Mouse (Mus musculus): ENCODE results near the gene Ctcf. TPM values are rescaled to one million over a fixed set of nuclear protein-coding genes. Genes with fewer than 3 reads are reported as not detected.
A peak's percentile ranks its signal among the peaks of the same experiment; 100 is the strongest.

The Ctcf gene
- total RNA-seq, 2 experiments from 2014 or later, result 43.7 to 46.7 TPM

DNA sequence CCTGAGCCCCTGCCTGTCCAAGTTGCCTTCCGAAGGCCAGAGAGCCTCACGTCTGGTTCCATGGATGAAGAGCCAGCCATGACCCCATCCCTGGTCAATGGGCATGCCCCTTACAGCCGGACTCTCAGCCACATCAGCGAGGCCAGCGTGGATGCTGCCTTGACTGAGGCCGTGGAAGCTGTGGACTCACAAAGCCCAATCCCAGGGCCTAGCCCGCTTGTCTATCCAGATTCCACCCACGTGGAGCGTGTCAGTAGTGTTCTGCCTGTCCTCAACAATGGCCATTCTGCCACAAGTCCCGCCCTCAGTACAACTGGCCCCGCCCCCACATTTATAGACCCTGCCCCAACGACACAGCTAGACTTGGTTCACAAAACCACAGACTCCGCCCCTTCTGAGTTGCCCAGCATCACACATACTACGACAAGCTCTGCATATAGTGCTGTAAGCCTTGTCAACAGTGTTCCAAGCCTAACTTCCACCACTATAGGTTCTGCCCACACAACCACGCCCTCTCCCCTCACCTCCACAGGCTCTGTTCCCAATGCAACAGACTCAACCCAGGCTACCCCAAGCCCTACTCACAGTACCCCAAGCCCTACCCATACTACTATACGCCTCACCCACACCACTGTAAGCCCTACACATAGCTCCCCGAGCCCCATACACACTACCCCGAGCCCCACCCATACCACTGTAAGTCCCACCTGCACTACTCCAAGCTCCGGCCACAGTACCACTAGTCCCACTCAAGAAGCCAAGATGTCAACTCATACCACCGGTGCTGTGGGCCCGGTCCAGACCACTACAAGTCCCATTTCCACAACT lies 18.7 kb upstream of the Ctcf start:
- no peak for DNase-seq

DNA sequence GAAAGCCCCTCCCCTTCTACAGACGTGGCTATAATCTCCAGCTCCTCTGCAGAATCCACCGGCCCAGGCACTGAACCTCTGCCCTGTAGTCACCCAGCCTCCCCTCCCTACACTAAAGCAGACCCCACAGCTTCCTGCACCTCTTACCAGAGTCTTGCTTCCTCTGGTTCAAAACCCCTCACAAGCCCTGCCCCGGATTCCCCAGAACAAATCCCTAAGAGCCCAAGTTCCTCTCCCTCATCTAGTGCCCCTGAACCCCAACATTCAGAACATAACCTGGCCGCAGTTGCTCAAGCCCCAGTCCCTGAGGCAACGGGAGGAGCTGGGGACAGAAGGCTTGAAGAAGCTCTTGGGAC lies 18.1 kb upstream of the Ctcf start:
- no peak for DNase-seq

DNA sequence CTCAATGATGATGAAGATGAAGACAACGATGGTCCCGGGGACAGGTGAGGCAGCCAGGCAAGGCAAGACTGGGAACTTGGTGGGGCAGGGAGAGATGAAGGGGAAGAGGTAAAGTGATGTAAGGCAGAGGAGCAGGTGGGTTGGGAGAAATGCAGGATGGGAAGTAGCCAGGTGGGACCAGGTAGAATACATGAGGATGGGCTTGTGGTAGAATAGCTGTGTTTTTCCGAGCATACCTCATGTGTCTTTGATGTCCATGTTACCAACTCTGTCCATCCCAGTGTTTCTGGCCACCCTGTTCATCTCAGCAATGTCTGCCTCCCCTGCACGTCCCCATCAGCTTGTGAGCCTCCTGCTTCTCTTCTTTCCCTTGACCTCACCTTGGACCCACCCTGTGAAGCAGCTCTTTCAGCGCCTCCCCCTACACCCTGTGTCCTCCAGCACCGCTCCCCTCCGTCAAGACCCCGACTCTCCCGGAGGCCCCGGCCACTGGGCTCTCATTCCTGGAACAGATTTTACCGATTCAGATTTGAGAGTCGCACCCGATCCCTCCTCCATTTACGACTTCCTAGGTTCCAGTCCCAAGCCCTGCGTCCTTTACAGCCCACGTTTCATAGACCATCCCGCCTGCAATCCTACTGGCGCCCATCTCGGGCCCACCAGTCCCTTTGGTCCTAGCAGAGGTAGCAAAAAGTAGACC lies 17.3 kb upstream of the Ctcf start:
- no peak for DNase-seq

DNA sequence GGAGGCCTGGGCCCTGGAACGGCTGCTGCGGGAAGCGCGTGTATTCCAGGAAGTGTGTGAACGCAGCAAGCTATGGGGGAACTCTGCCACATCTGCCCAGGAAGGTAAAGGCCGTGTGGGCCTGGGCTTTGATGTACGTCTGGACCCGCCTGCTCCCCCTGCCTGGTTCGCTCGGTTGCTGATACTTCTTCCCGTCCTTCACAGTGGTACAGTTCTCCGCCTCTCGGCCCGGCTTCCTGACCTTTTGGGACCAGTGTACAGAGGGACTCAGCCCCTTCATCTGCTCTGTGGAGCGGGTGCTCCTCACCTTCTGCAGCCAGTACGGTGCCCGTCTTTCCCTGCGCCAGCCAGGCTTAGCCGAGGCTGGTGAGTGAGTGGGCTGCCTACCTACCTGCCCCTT lies 16.2 kb upstream of the Ctcf start:
- DNase-seq, result no peak

DNA sequence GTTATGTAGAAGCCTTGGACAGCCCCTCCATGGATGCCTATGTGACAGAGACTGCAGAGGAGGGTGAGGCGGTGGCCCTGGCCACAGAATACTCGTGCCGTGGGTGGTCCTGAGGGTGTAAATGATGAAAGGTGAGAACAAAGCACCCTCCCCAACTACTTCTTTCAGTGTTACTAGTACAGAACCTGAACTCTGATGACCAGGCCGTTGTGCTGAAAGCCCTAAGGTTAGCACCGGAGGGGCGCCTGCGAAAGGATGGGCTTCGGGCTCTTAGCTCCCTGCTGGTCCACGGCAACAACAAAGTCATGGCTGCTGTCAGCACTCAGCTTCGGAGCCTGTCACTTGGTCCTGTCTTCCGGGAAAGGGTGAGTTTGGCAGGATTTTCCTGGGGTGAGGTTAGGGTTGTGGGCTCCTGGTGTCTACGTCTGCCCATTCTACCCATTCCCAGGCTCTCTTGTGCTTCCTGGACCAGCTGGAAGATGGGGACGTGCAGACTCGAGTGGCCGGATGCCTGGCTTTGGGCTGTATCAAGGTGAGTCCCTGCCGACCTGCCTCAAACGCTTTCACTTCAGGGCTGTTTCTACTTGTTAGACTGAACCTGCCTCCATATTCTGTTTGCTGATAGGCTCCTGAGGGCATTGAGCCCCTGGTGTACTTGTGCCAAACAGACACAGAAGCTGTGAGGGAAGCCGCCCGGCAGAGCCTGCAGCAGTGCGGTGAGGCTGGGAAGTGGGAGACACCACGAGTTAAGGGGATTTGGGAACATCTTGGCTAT lies 15.2 kb upstream of the Ctcf start:
- DNase-seq, result no peak

DNA sequence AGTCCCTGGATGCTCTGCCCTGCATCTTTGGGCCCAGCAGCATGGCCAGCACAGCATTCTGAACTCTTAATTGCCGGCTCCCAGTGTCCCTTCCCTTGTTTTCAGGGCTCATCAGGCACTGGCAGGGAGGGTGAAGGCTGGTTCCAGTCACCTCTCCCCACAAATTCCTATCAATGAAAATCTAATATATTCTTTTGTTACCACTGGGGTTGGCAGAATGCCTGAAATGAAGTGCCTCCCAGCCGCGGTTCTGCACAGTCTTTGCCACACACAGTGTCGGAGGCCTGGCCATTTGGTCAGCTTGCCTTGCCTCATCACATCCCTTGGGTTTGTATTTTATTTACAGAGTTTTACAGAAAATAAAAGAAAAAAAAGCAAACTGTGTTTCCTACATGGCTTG lies 14.5 kb upstream of the Ctcf start:
- DNase-seq, result no peak

DNA sequence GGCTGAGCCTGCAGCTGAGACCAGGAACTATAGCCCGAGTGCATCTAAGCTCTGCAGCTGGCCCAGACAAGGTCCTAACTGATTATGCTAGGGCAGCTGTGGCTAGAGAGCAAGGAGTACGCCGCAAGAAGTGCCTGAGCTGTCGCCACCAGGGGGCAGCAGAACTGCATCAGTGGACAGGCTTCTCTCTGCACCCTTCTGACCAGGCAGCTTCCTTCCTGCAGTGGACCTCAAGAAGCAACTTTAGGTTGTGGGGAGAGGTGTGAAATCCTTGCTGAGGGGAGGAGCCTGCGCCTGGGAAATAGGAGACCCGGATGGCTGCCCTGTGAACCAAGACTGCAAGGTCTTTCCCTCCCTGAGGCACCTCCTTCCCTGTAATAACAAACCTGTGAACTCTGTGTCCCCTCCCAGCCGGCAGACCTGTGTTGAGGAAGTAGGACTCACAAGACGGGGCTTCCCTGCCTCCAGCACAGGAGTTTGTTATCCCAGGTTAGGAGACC lies 13.9 kb upstream of the Ctcf start:
- DNase-seq, result peak; percentile 98

DNA sequence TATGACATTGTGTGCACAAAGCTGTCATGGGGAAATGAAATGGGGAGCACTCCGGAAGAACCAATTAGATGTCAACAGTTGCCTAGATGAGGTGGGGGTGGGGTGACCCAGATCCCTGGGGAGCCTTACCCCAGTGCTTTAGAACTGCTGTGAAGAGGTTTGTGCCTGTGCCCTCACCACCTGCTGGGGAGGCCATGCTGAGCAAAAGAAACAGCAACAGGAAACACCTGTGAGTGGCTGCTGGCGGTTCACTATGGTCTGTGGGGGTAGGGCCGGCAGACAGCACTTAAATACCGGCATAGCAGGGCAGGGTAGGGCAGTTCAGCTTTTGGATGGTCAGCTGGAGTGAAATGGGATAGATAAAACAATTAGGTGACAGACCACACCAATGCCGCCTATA lies 13.2 kb upstream of the Ctcf start:
- peak; percentile 11 for DNase-seq

DNA sequence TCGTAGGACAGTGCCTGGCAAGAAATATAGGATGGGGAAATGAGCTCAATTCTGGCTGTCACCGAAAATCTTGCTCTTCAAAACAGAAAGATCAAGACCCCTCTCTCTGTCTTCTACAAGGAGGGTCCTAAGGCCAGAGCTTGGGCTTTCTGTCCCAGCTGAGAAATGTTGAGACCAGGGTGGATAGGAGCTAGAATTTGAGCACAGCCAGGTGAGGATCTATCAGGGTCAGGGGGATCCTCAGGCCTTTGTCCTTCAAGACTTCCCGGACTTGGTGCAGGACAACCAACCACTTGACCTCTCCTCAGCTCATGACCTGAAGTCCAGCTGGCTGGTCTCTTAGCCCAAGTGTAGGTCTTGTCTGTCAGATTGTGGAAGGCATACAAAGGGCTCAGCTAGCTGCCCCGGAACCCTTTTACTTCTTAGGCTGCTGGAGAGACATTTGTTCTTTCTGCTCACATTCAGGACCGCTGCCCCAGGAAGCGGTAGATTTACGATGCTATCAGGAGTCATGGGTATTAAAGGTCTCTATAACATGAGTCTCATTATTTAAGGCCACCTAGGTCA lies 12.6 kb upstream of the Ctcf start:
- no peak for DNase-seq

DNA sequence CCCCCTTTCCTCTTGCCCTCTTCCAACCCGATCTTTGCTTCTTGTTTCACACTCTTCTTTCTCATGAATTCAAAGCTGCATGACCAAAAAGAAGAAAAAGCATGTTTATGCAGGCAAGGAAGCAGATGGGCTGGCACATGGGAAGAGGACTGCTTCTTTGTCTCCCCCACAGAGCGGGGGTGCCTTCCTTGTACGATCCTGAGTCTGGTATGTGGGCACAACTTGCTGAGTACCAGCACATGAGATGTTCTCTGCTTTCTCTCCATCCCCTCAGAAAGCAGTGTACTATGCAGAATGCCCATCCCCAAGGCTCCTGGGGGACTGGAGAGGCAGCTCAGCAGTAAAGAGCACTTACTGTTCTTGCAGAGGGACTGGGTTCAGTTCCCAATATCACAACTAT lies 12.0 kb upstream of the Ctcf start:
- no peak for DNase-seq

DNA sequence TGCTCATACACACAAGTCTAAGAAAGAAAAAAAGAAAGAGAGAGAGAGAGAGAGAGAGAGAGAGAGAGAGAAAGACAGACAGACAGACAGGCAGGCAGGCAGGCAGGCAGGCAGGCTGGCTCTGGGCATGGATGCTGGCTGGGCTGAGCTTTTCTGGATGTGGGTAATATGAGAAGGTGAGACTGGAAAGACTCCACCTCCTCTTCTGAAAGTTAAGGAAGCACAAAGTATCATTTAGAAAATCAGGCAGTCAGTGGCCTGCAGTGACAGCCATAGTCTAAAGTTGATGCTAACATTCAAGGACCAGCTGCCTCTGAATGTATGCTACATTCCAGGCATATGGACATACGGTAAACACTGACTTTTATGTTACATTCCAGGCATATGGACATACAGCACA lies 11.5 kb upstream of the Ctcf start:
- DNase-seq, result no peak

DNA sequence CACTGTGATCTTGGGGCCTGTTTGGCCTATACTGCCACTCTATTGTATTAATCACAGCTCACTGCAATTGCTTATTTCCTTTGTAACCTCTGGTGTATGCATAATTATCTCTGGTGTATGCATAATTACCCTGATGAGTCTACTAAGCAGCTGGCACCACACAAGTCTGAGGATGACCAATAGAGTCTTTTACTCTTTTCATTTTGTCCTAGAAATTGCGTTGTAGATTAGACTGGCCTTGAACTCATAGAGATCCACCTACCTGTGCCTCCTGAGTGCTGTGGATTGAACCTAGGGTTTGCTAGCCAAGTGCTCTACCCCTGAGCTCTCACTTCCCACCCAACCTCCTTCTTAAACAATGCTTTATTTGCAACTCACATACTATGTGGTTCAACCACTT lies 10.3 kb upstream of the Ctcf start:
- no peak for DNase-seq

DNA sequence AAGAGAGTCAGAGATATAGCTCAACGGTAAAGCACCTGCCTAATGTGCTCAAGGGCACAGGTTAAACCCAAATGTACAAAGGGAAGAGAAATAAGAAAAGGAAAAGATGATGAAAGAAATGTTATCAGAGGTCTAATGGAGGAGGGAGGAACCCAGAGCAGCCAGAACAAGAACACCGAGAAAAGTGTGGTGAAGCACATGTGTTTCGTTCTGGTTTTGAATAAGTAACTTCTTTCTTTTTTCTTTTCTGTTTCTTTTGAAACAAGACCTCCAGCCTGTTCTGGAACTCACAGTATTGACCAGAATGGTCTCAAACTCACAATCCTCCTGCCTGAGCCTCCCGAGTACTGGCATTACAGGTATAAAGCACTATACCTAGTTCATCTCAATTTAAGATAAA lies 7.0 kb upstream of the Ctcf start:
- DNase-seq, result no peak

DNA sequence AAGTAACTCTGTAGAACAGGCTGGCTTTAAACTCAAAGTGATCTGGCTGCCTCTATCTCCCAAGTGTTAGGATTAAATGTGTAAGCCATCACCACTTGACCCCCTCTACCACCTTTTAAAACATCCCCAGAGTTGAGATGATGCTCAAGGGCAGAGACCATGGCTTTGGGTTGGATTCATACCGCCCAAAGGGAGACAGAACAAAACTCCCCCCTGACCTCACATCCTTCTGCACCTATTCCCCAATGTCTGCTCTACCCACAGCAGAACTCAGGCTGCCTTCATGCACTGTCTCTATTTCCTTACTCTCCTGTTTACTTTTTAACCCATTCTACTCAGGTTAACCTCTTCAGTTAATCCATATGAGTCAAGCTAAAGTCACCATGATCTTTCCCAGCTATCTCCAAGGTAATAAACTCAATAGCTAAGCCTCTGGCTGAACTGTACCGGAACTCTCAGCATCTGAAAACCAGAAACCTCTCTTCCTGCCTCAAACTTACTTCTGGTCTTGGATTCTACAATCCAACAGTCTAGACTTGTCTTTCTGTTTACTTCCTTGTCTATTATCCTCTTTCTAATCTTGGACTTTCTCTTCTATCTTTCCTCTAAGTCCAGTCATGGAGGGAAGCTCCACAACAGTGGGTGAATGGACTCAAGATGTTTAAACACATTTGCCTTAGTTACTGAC lies 1.5 kb upstream of the Ctcf start:
- no peak for DNase-seq

DNA sequence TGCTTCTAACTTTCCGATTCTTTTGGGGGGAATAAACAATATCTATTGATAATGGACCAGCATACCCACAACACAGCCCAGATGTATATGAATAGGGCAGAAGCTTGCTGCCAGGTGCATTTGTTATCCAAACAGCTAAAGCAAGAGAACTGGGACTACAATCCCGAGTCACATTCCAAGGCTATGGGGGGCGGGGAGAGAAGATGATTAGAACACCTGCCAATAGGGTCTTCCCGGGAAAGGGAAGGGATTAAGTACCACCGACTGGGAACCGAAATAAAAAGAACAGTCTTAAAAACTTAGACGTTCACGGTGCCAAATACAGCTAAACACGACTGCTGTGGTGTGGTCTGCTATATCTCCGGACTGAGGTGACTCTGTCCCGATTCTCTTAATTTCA lies 887 bp upstream of the Ctcf start:
- DNase-seq, result no peak

DNA sequence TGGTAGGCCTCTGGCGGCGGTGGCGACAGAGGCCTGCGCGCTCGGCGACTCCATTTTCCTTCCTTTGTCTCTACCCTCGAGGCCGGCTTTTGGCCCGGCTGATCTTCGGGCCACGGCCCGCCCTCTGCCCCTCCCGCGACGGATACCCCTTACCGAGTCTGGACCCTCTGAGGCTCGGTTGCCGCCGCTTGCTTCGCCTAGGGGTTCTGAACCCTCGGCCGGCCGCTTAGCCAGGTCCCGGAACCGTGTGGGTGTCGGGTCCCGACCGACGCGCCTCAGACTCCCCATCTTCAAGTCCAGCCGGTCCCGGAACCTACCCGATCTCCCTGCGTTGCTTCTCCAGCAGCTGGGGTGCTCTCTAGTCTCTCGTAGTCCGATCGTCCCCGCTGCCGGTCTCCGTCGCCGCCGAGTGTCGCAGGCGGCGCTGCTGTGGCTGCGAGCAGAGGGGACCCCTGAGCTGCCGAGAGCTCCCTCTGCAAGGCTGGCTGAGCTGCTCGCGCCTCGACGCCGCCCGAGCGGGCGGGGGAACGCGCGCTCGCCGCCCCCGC lies 669 bp downstream of the Ctcf start, which contains the start of gene Agrp:
Gene Agrp, minus strand, starts transcription at position 431 of the 548 bp plus-strand sequence.
- peak; percentile 53 for DNase-seq

DNA sequence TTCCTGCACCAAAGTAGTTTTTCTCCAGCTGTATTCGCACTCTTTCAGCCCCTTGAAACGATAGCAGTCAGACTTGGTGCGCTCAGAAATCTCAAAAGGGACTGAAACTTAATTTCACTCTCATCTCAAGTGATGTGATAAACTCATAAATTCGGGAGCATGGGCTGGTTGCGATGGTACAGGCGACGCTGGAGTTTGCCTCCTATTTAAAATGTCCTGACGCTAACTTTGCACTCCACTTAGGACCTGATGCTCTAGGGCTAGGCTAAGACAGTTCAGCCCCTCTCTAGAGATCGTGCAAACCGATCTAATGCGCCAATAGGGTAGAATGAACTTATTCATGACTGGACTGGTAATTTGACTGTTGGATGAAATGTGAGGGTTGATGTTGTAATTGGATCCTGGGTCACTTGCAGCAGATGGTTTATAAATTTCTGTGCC lies 1.3 kb downstream of the Ctcf start:
- peak; percentile 12 for DNase-seq

DNA sequence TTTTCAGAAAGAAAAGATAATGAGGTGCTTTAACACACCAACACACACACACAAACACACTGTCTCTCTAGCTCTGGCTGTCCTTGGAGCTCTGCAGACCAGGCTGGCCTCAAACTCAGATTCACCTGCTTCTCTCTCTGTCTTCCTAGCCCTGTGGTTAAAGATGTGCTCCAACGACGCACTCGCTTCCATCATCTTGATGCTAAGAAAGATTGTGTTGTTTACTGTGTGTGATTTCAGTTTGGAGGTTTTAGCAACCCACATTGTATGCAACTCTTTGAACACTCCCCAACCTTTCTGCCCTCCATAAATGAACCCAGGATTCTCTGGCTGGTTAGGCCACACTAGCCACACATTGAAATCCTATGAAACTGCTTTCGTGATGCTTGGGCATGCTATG lies 2.1 kb downstream of the Ctcf start:
- no peak for DNase-seq

DNA sequence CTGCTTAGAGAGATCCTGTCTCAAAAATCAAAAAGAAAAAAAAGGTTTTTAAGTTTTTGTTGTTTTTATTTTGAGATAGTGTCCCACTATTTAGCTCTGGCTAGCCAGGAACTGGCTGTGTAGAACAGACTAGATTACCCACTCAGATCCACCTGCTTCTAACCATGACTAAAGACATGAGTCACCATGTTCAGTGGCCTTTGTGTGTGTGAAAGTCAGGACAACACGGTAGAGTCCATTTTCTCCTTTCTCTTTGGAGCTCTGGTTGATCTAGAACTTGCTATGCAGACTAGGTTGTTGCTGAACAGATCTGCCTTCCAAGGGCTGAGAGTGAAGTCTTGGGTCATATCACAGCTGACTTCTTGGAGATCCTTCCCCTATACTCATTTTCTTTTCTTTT lies 3.5 kb downstream of the Ctcf start:
- DNase-seq, result no peak

DNA sequence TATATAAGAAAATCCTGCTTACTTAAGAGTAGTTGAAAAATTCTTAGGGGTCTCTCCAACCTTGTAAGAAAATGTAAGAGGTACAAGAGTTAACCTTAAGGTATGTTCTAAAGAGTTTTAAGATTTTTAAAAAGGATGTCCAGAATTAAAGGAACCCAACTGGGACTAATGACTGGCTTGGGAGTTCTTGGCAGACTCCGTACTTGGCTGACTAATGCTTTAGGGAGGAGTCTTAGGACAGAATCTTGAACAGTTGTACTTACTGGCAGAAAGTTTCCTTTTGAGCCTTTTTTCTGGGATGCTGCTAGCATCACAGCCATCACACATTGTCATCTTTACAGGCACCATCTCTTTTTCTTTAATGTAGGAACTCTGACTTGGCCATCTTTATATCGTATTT lies 4.1 kb downstream of the Ctcf start:
- no peak for DNase-seq

DNA sequence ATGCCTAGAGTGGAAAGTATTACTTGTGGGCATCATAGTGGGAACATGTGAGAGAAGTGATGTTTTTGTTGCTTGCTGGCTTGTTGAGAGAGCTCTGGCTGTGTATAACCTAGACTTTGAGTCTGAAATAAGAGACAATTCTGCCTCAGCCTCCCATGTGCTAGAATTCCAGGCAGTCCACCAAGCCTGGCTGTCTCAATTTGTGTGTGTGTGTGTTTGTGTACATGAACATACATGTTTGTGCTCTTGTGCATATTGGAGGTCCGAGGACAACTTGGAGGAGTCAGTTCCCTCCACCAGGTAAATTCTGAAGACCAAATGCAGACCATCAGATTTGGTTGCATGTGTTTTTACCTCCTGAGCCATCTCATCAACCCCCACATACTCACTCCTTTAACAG lies 8.8 kb downstream of the Ctcf start:
- no peak for DNase-seq

DNA sequence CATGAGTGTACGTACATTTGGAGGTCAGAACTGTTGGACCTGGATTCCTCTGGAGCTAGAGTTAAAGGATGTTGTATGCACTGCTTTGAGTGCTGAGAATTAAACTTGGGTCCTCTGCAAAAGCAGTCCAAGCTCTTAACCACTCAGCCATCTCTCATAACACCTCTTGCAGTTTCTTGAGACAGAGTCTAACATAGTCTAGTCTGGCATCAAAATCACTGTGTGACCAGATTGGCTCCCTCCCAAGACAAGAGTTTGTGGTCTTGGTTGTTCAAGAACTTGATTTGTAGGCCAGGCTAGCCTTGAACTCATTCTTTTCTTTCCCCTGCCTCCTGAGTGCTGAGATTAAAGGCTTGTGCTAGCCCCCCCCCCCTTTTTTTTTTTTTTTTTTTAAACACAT lies 12.6 kb downstream of the Ctcf start:
- no peak for DNase-seq
